Mouse (Mus musculus): Measurements from ENCODE around the gene Exoc2. TPM values are rescaled to one million over a fixed set of nuclear protein-coding genes. Genes with fewer than 3 reads are reported as not detected.

Gene Exoc2
- 9.1 and 9.2 TPM in 2 replicates for polyA plus RNA-seq (2012; ENCODE audit: insufficient read depth, insufficient read length, missing spikeins)

GRCm38 (mm10) chr13:30973501-30974246 is at the start of gene Exoc2, which contains the start of gene Gm5447:
Gene Exoc2, minus strand, starts transcription at chr13:30974093.
Gene Gm5447, plus strand, starts transcription at chr13:30974204.
- Histone ChIP-seq H3K4me1 (ENCODE audit: control insufficient read depth, insufficient read depth, insufficient read length, low read length) (no peaks in the 10 kb centered on the region; the same call in none of the 2 replicates), H3K27ac (replicated peaks; ENCODE audit: low read depth, low read length) (peak within 1 kb of the TSS; percentile 29)

GRCm38 (mm10) chr13:31023664-31024063 is 49.8 kb upstream of the Exoc2 start:
- H3K4me1 ChIP-seq (ENCODE audit: control insufficient read depth, insufficient read depth, insufficient read length, low read length): no peaks in the 10 kb centered on the region
- H3K27ac ChIP-seq (replicated peaks; ENCODE audit: low read depth, low read length): no peak overlapping the region
- H3K4me3 ChIP-seq (ENCODE audit: insufficient read depth, low read depth, low read length): no peak overlapping the region

More at GRCm38 (mm10) chr13:30973501-30974246, at the start of gene Exoc2, which contains the start of gene Gm5447:
- H3K4me3 ChIP-seq (ENCODE audit: insufficient read depth, low read depth, low read length): peak within 1 kb of the TSS; percentile 94

GRCm38 (mm10) chr13:31021927-31022326 is 48.0 kb upstream of the Exoc2 start:
- H3K4me3 ChIP-seq (ENCODE audit: insufficient read depth, low read depth, low read length): no peak overlapping the region
- H3K4me1 ChIP-seq (ENCODE audit: control insufficient read depth, insufficient read depth, insufficient read length, low read length): no peaks in the 10 kb centered on the region
- no peak overlapping the region for H3K27ac ChIP-seq (replicated peaks; ENCODE audit: low read depth, low read length)

GRCm38 (mm10) chr13:31021514-31021913 is 47.6 kb upstream of the Exoc2 start:
- Histone ChIP-seq H3K4me1 (ENCODE audit: control insufficient read depth, insufficient read depth, insufficient read length, low read length) (no peaks in the 10 kb centered on the region), H3K27ac (replicated peaks; ENCODE audit: low read depth, low read length) (no peak overlapping the region), H3K4me3 (ENCODE audit: insufficient read depth, low read depth, low read length) (no peak overlapping the region)

GRCm38 (mm10) chr13:31017545-31017944 is 43.7 kb upstream of the Exoc2 start:
- Histone ChIP-seq H3K4me3 (ENCODE audit: insufficient read depth, low read depth, low read length) (no peak overlapping the region), H3K27ac (replicated peaks; ENCODE audit: low read depth, low read length) (no peak overlapping the region), H3K4me1 (ENCODE audit: control insufficient read depth, insufficient read depth, insufficient read length, low read length) (no peaks in the 10 kb centered on the region)

- Histone ChIP-seq H3K4me1 (ENCODE audit: control insufficient read depth, insufficient read depth, insufficient read length, low read length) (no peaks in the 10 kb centered on the region), H3K27ac (replicated peaks; ENCODE audit: low read depth, low read length) (no peak overlapping the region), H3K4me3 (ENCODE audit: insufficient read depth, low read depth, low read length) (no peak overlapping the region)
These were observed 31.1 kb upstream of the Exoc2 start for GRCm38 (mm10) chr13:31004995-31005394.

- no peak overlapping the region for H3K4me3 ChIP-seq (ENCODE audit: insufficient read depth, low read depth, low read length)
- H3K27ac ChIP-seq (replicated peaks; ENCODE audit: low read depth, low read length): no peak overlapping the region
These were observed 30.6 kb upstream of the Exoc2 start for GRCm38 (mm10) chr13:31004458-31004857.

GRCm38 (mm10) chr13:30999799-31000198 is 25.9 kb upstream of the Exoc2 start:
- H3K27ac ChIP-seq (replicated peaks; ENCODE audit: low read depth, low read length): no peak overlapping the region
- no peak overlapping the region for H3K4me3 ChIP-seq (ENCODE audit: insufficient read depth, low read depth, low read length)
- H3K4me1 ChIP-seq (ENCODE audit: control insufficient read depth, insufficient read depth, insufficient read length, low read length): no peaks in the 10 kb centered on the region

More at GRCm38 (mm10) chr13:31004458-31004857, 30.6 kb upstream of the Exoc2 start:
- no peaks in the 10 kb centered on the region for H3K4me1 ChIP-seq (ENCODE audit: control insufficient read depth, insufficient read depth, insufficient read length, low read length)

GRCm38 (mm10) chr13:30997526-30998253 is 23.8 kb upstream of the Exoc2 start:
- H3K4me1 ChIP-seq (ENCODE audit: control insufficient read depth, insufficient read depth, insufficient read length, low read length): no peaks in the 10 kb centered on the region
- no peak overlapping the region for H3K4me3 ChIP-seq (ENCODE audit: insufficient read depth, low read depth, low read length)
- H3K27ac ChIP-seq (replicated peaks; ENCODE audit: low read depth, low read length): no peak overlapping the region

GRCm38 (mm10) chr13:30994249-30994858 is 20.5 kb upstream of the Exoc2 start:
- H3K4me1 ChIP-seq (ENCODE audit: control insufficient read depth, insufficient read depth, insufficient read length, low read length): no peaks in the 10 kb centered on the region
- no peak overlapping the region for H3K4me3 ChIP-seq (ENCODE audit: insufficient read depth, low read depth, low read length)
- no peak overlapping the region for H3K27ac ChIP-seq (replicated peaks; ENCODE audit: low read depth, low read length)

GRCm38 (mm10) chr13:30993819-30994218 is 19.9 kb upstream of the Exoc2 start:
- no peak overlapping the region for H3K4me3 ChIP-seq (ENCODE audit: insufficient read depth, low read depth, low read length)
- H3K27ac ChIP-seq (replicated peaks; ENCODE audit: low read depth, low read length): no peak overlapping the region
- no peaks in the 10 kb centered on the region for H3K4me1 ChIP-seq (ENCODE audit: control insufficient read depth, insufficient read depth, insufficient read length, low read length)

GRCm38 (mm10) chr13:30990233-30990632 is 16.3 kb upstream of the Exoc2 start:
- Histone ChIP-seq H3K27ac (replicated peaks; ENCODE audit: low read depth, low read length) (no peak overlapping the region), H3K4me1 (ENCODE audit: control insufficient read depth, insufficient read depth, insufficient read length, low read length) (no peaks in the 10 kb centered on the region), H3K4me3 (ENCODE audit: insufficient read depth, low read depth, low read length) (no peak overlapping the region)

GRCm38 (mm10) chr13:30989710-30990109 is 15.8 kb upstream of the Exoc2 start:
- no peak overlapping the region for H3K27ac ChIP-seq (replicated peaks; ENCODE audit: low read depth, low read length)
- no peaks in the 10 kb centered on the region for H3K4me1 ChIP-seq (ENCODE audit: control insufficient read depth, insufficient read depth, insufficient read length, low read length)
- no peak overlapping the region for H3K4me3 ChIP-seq (ENCODE audit: insufficient read depth, low read depth, low read length)

GRCm38 (mm10) chr13:30987686-30988085 is 13.8 kb upstream of the Exoc2 start:
- Histone ChIP-seq H3K27ac (replicated peaks; ENCODE audit: low read depth, low read length) (no peak overlapping the region), H3K4me1 (ENCODE audit: control insufficient read depth, insufficient read depth, insufficient read length, low read length) (no peaks in the 10 kb centered on the region), H3K4me3 (ENCODE audit: insufficient read depth, low read depth, low read length) (no peak overlapping the region)

GRCm38 (mm10) chr13:30986934-30987455 is 13.1 kb upstream of the Exoc2 start:
- Histone ChIP-seq H3K27ac (replicated peaks; ENCODE audit: low read depth, low read length) (peak overlapping the region; percentile 41), H3K4me1 (ENCODE audit: control insufficient read depth, insufficient read depth, insufficient read length, low read length) (no peaks in the 10 kb centered on the region), H3K4me3 (ENCODE audit: insufficient read depth, low read depth, low read length) (peak overlapping the region; percentile 75; the same call in 1 of the 2 replicates)
